ENCODE assay signal across 10 mouse cellular contexts in the genomic region with DNA sequence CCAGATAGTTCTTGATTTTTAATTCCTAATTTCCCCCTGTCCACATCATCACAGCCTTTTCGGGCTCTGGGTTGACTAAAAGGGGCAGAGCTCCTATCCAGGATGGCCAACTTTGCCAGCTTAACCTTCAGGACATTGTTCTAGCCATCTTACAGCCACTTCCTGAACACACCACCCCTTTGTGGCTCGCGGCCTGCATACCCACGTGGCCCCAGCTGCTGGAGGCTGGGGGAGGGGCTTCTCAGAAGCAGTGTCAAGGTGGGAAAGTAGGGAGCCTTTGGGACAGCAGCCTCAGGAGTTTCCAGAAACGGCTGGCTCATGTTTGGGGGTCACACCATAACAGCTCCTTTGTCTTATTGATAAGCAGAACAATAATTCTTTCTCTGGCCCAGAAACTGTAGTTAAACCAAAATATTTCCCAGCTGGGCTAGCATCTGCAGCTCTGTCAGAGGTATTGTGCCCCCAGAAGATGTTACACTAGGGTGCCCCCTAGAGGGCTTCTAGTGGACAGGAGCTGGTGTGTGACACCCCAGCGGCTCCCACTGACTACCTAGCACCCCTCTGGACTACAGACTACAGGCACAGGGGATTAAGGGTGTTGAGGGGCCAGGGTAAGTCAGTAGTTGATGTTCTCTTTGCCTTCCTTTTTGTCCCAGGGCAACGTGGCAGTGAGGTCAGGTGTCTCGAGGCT. TPM values are rescaled to one million over a fixed set of nuclear protein-coding genes. Genes with fewer than 3 reads are reported as not detected.
DNase-seq lines count a peak whose midpoint lies in the region; ATAC-seq lines count a peak whose summit lies in the region.
"Had no signal": no experiment of that assay in that cellular context is flagged by ENCODE, and none has a peak within 500 bp of the region (broad histone marks: within the 10 kb centered on the region; RNA-seq: fewer than 3 reads in every experiment).

No protein-coding gene starts in this region.

- H3K27ac ChIP-seq in forebrain, embryonic 13.5 days = no peak overlapping the region
- no peak overlapping the region for H3K27ac ChIP-seq in forebrain, embryonic 12.5 days
- no peak overlapping the region for H3K27ac ChIP-seq in midbrain, embryonic 13.5 days
- no peak overlapping the region for H3K27ac ChIP-seq in midbrain, embryonic 11.5 days (ENCODE audit: low read depth, low read length)
- peak overlapping the region; percentile 58; the same call in 1 of the 2 replicates for H3K27ac ChIP-seq in neural tube, embryonic 15.5 days (replicated peaks)

- no peaks in the 10 kb centered on the region for H3K27me3 ChIP-seq in forebrain, embryonic 13.5 days
- no peaks in the 10 kb centered on the region for H3K27me3 ChIP-seq in forebrain, embryonic 12.5 days
- no peaks in the 10 kb centered on the region for H3K27me3 ChIP-seq in midbrain, embryonic 13.5 days
- H3K27me3 ChIP-seq in midbrain, embryonic 11.5 days (ENCODE audit: control insufficient read depth, insufficient read depth, low read length) = no peaks in the 10 kb centered on the region
- no peaks in the 10 kb centered on the region for H3K27me3 ChIP-seq in neural tube, embryonic 15.5 days (replicated peaks)

- H3K9ac ChIP-seq in forebrain, embryonic 13.5 days = no peak overlapping the region
- H3K9ac ChIP-seq in forebrain, embryonic 12.5 days = no peak overlapping the region
- no peak overlapping the region for H3K9ac ChIP-seq in midbrain, embryonic 13.5 days (replicated peaks)
- H3K9ac ChIP-seq in midbrain, embryonic 11.5 days (ENCODE audit: low read length) = no peak overlapping the region
- no peak overlapping the region for H3K9ac ChIP-seq in neural tube, embryonic 15.5 days (replicated peaks)

- no peak overlapping the region for H3K4me2 ChIP-seq in forebrain, embryonic 13.5 days
- H3K4me2 ChIP-seq in forebrain, embryonic 12.5 days = no peak overlapping the region
- no peak overlapping the region for H3K4me2 ChIP-seq in midbrain, embryonic 13.5 days (replicated peaks)
- H3K4me2 ChIP-seq in midbrain, embryonic 11.5 days = no peak overlapping the region
- no peak overlapping the region for H3K4me2 ChIP-seq in neural tube, embryonic 15.5 days

- ATAC-seq in forebrain, embryonic 13.5 days = 0 out of 2 replicates have a peak, but pooled peaks have one; percentile 28
- no peak for ATAC-seq in forebrain, embryonic 12.5 days (ENCODE audit: low FRiP score)
- peak; percentile 38 for ATAC-seq in midbrain, embryonic 13.5 days
- ATAC-seq in midbrain, embryonic 11.5 days (ENCODE audit: low FRiP score) = no peak
- no peak for ATAC-seq in neural tube, embryonic 15.5 days (ENCODE audit: low FRiP score)

- DNase-seq in midbrain, embryonic 11.5 days (ENCODE audit: low spot score, missing footprints) = no peak
- DNase-seq in layer of hippocampus, adult 9-10 months (ENCODE audit: low spot score) = peak; percentile 47
- DNase-seq in urinary bladder, postnatal 4 days (ENCODE audit: low spot score in 2 of 2) = no peak
- DNase-seq in cerebellum, postnatal 4 days (ENCODE audit: low spot score in 2 of 2) = no peak

- WGBS in forebrain, embryonic 13.5 days = 58% methylated on average over 8 of the region's 8 CpGs
- 62% methylated on average over 8 of the region's 8 CpGs for WGBS in forebrain, embryonic 12.5 days
- WGBS in midbrain, embryonic 13.5 days = 61% methylated on average over 8 of the region's 8 CpGs
- WGBS in midbrain, embryonic 11.5 days = 62% methylated on average over 8 of the region's 8 CpGs
- 58% methylated on average over 8 of the region's 8 CpGs for WGBS in neural tube, embryonic 15.5 days

- H3K36me3 ChIP-seq in forebrain, embryonic 13.5 days (ENCODE audit: poor library complexity, severe bottlenecking) = peaks cover 77% of the 10 kb centered on the region
- H3K36me3 ChIP-seq in forebrain, embryonic 12.5 days (replicated peaks) = peaks cover 61% of the 10 kb centered on the region
- peaks cover 71% of the 10 kb centered on the region for H3K36me3 ChIP-seq in midbrain, embryonic 13.5 days
- no peaks in the 10 kb centered on the region; the same call in 1 of the 2 replicates for H3K36me3 ChIP-seq in midbrain, embryonic 11.5 days (ENCODE audit: control insufficient read depth, insufficient read depth, low read length)
- peaks cover 65% of the 10 kb centered on the region for H3K36me3 ChIP-seq in neural tube, embryonic 15.5 days

- peaks cover 5% of the 10 kb centered on the region; the same call in 1 of the 2 replicates for H3K4me1 ChIP-seq in forebrain, embryonic 13.5 days
- peaks cover 4% of the 10 kb centered on the region; the same call in 1 of the 2 replicates for H3K4me1 ChIP-seq in forebrain, embryonic 12.5 days
- no peaks in the 10 kb centered on the region for H3K4me1 ChIP-seq in midbrain, embryonic 13.5 days (replicated peaks)
- no peaks in the 10 kb centered on the region for H3K4me1 ChIP-seq in midbrain, embryonic 11.5 days (ENCODE audit: control insufficient read depth, insufficient read depth, low read length)
- H3K4me1 ChIP-seq in neural tube, embryonic 15.5 days = peaks cover 6% of the 10 kb centered on the region; the same call in 1 of the 2 replicates

- no peaks in the 10 kb centered on the region for H3K9me3 ChIP-seq in forebrain, embryonic 13.5 days (replicated peaks)
- no peaks in the 10 kb centered on the region for H3K9me3 ChIP-seq in forebrain, embryonic 12.5 days
- no peaks in the 10 kb centered on the region for H3K9me3 ChIP-seq in midbrain, embryonic 13.5 days
- H3K9me3 ChIP-seq in midbrain, embryonic 11.5 days (ENCODE audit: control insufficient read depth, low read length) = no peaks in the 10 kb centered on the region
- no peaks in the 10 kb centered on the region for H3K9me3 ChIP-seq in neural tube, embryonic 15.5 days (replicated peaks)
- H3K9me3 ChIP-seq: megakaryocyte, embryonic 14.5 days had no signal

- no peak overlapping the region for H3K4me3 ChIP-seq in forebrain, embryonic 13.5 days
- H3K4me3 ChIP-seq in forebrain, embryonic 12.5 days (replicated peaks) = no peak overlapping the region
- no peak overlapping the region for H3K4me3 ChIP-seq in midbrain, embryonic 13.5 days (replicated peaks)
- H3K4me3 ChIP-seq in midbrain, embryonic 11.5 days (ENCODE audit: low read depth, low read length) = no peak overlapping the region
- no peak overlapping the region for H3K4me3 ChIP-seq in neural tube, embryonic 15.5 days (replicated peaks)

RNA-seq across cellular contexts. Expression of a gene that starts 12.6 kb away (rescaled TPM):
- not detected in 2 replicates for polyA plus RNA-seq in forebrain, embryonic 13.5 days (2015; fragmentation: Nextera tagmentation; extraction: Ambion mirVana)
- 0.42 TPM in 1 of 2 replicates, not detected in the other for polyA plus RNA-seq in forebrain, embryonic 12.5 days (2016; fragmentation: Nextera tagmentation; extraction: Ambion mirVana)
- polyA plus RNA-seq in midbrain, embryonic 13.5 days (2015; fragmentation: Nextera tagmentation; extraction: Ambion mirVana) = 0.42 TPM in 1 of 2 replicates, not detected in the other
- 0.36 TPM in 1 of 2 replicates, not detected in the other for polyA plus RNA-seq in midbrain, embryonic 11.5 days (2014; fragmentation: Nextera tagmentation; extraction: Ambion mirVana)
- polyA plus RNA-seq in neural tube, embryonic 15.5 days (2015; fragmentation: Nextera tagmentation; extraction: Ambion mirVana) = 0.28 TPM in 1 of 2 replicates, not detected in the other
- polyA plus RNA-seq: gonadal fat pad, adult 2 months had no signal

RNA-seq across cellular contexts. Expression of a gene that starts 49.9 kb away (rescaled TPM):
- polyA plus RNA-seq in forebrain, embryonic 13.5 days (2015; fragmentation: Nextera tagmentation; extraction: Ambion mirVana) = 0.04 TPM in 1 of 2 replicates, not detected in the other
- polyA plus RNA-seq in forebrain, embryonic 12.5 days (2016; fragmentation: Nextera tagmentation; extraction: Ambion mirVana) = not detected in 2 replicates
- polyA plus RNA-seq in midbrain, embryonic 13.5 days (2015; fragmentation: Nextera tagmentation; extraction: Ambion mirVana) = 0.03 and 0.10 TPM in 2 replicates
- 0.07 and 0.23 TPM in 2 replicates for polyA plus RNA-seq in midbrain, embryonic 11.5 days (2014; fragmentation: Nextera tagmentation; extraction: Ambion mirVana)
- 0.08 and 1.6 TPM in 2 replicates for polyA plus RNA-seq in neural tube, embryonic 15.5 days (2015; fragmentation: Nextera tagmentation; extraction: Ambion mirVana)

RNA-seq across cellular contexts. Expression of a gene that starts 58.2 kb away (rescaled TPM):
- 25.9 and 29.8 TPM in 2 replicates for polyA plus RNA-seq in forebrain, embryonic 13.5 days (2015; fragmentation: Nextera tagmentation; extraction: Ambion mirVana)
- polyA plus RNA-seq in forebrain, embryonic 12.5 days (2016; fragmentation: Nextera tagmentation; extraction: Ambion mirVana) = 18.8 and 21.4 TPM in 2 replicates
- polyA plus RNA-seq in midbrain, embryonic 13.5 days (2015; fragmentation: Nextera tagmentation; extraction: Ambion mirVana) = 25.9 and 28.4 TPM in 2 replicates
- 15.6 and 16.5 TPM in 2 replicates for polyA plus RNA-seq in midbrain, embryonic 11.5 days (2014; fragmentation: Nextera tagmentation; extraction: Ambion mirVana)
- 39.4 and 40.1 TPM in 2 replicates for polyA plus RNA-seq in neural tube, embryonic 15.5 days (2015; fragmentation: Nextera tagmentation; extraction: Ambion mirVana)

Comparison
In these comparisons a context has a peak if more than half of its experiments do, and no peak if none do; other contexts are left out.
1. ATAC-seq: peak in forebrain, embryonic 13.5 days (single experiment) and midbrain, embryonic 13.5 days (single experiment); none in forebrain, embryonic 12.5 days (single experiment), midbrain, embryonic 11.5 days (single experiment) and neural tube, embryonic 15.5 days (single experiment).